Mouse (Mus musculus) embryonic fibroblast, embryonic 13.5 days (primary cell): ENCODE measurements around the gene Rhd.

Source experiments
- CTCF ChIP-seq: IDR thresholded peaks from 2 replicates; pipeline ENCODE4 v1.5.1; 2011; ENCODE audit warnings: mild to moderate bottlenecking, control low read depth, low read length, moderate library complexity, borderline replicate concordance; ENCODE audit not compliant: insufficient read depth
- POLR2A ChIP-seq: IDR thresholded peaks from 2 replicates; pipeline ENCODE4 v1.6.1; 2011; ENCODE audit warnings: low read depth, mild to moderate bottlenecking, control low read depth, low read length, moderate library complexity

- TF ChIP-seq CTCF: no peak
- no peak for TF ChIP-seq POLR2A
Observed at GRCm38 (mm10) chr4:134847587-134847986, 16.7 kb upstream of the Rhd start.
